11 mouse cellular contexts compared by ENCODE assay signal in genomic region chr17:44770871-44771270, GRCm38 (mm10).
"Had no signal": no experiment of that assay in that cellular context is flagged by ENCODE, and none has a peak within 500 bp of the region (broad histone marks: within the 10 kb centered on the region; RNA-seq: fewer than 3 reads in every experiment).

No protein-coding gene starts in this region.

- H3K27ac ChIP-seq: limb, embryonic 12.5 days; liver, embryonic 14.5 days; midbrain, embryonic 12.5 days; stomach, postnatal 0 days had no signal

- H3K36me3 ChIP-seq: limb, embryonic 12.5 days; midbrain, embryonic 12.5 days had no signal

- H3K4me1 ChIP-seq: midbrain, embryonic 12.5 days had no signal

- H3K9ac ChIP-seq: limb, embryonic 12.5 days; liver, embryonic 14.5 days; midbrain, embryonic 12.5 days had no signal

- H3K4me2 ChIP-seq: limb, embryonic 12.5 days; midbrain, embryonic 12.5 days had no signal

- DNase-seq: kidney, postnatal 25 days; liver; lung, adult 18-20 months; right cerebral cortex, postnatal 14 days; thymus, adult 18-20 months; thymus, postnatal 25 days had no signal

- ATAC-seq: midbrain, embryonic 16.5 days had no signal

- H3K4me3 ChIP-seq: limb, embryonic 12.5 days; midbrain, embryonic 12.5 days had no signal

- H3K9me3 ChIP-seq: limb, embryonic 12.5 days had no signal

- H3K27me3 ChIP-seq: midbrain, embryonic 12.5 days had no signal
